19 mouse cellular contexts compared by ENCODE assay signal in genomic region chr3:110132289-110132688, GRCm38 (mm10). TPM values are rescaled to one million over a fixed set of nuclear protein-coding genes. Genes with fewer than 3 reads are reported as not detected.
DNase-seq lines count a peak whose midpoint lies in the region; ATAC-seq and TF ChIP-seq lines count a peak whose summit lies in the region.
"Had no signal": no experiment of that assay in that cellular context is flagged by ENCODE, and none has a peak within 500 bp of the region (broad histone marks: within the 10 kb centered on the region; RNA-seq: fewer than 3 reads in every experiment).

No protein-coding gene starts in this region.

- intact Hi-C loops in left cerebral cortex, postnatal 25 days (cut with DNase I) = no loop called here
- intact Hi-C loops in heart, adult 2 months (cut with DNase I) = no loop called here

- ATAC-seq in hindbrain, embryonic 11.5 days (ENCODE audit: low FRiP score) = peak; percentile 56
- peak; percentile 65 for ATAC-seq in hindbrain, embryonic 13.5 days (ENCODE audit: low FRiP score)
- ATAC-seq in midbrain, embryonic 14.5 days (ENCODE audit: low FRiP score, low TSS enrichment) = peak; percentile 68
- no peak for ATAC-seq in liver, postnatal 0 days

- H3K4me3 ChIP-seq in hindbrain, embryonic 11.5 days (ENCODE audit: low read depth, low read length) = no peak overlapping the region
- no peak overlapping the region for H3K4me3 ChIP-seq in hindbrain, embryonic 10.5 days
- no peak overlapping the region for H3K4me3 ChIP-seq in hindbrain, embryonic 13.5 days
- no peak overlapping the region for H3K4me3 ChIP-seq in midbrain, embryonic 14.5 days (replicated peaks; ENCODE audit: low read depth, low read length)
- H3K4me3 ChIP-seq in heart, adult 2 months = no peak overlapping the region
- no peak overlapping the region for H3K4me3 ChIP-seq in liver, postnatal 0 days (ENCODE audit: low read depth, low read length)
- H3K4me3 ChIP-seq: embryonic facial prominence, embryonic 12.5 days; erythroblast, embryonic 14.5 days had no signal

- H3K4me2 ChIP-seq in hindbrain, embryonic 11.5 days (replicated peaks; ENCODE audit: low read depth, low read length) = no peak overlapping the region
- peak overlapping the region; percentile 32 for H3K4me2 ChIP-seq in hindbrain, embryonic 13.5 days
- peak overlapping the region; percentile 38 for H3K4me2 ChIP-seq in midbrain, embryonic 14.5 days (ENCODE audit: low read length)
- no peak overlapping the region for H3K4me2 ChIP-seq in liver, postnatal 0 days (ENCODE audit: low read depth, low read length)
- H3K4me2 ChIP-seq: embryonic facial prominence, embryonic 12.5 days had no signal

- no peaks in the 10 kb centered on the region for H3K4me1 ChIP-seq in hindbrain, embryonic 11.5 days (replicated peaks; ENCODE audit: control insufficient read depth, insufficient read depth, low read length)
- peaks cover 5% of the 10 kb centered on the region; the same call in 1 of the 2 replicates for H3K4me1 ChIP-seq in hindbrain, embryonic 10.5 days (replicated peaks)
- peaks cover 26% of the 10 kb centered on the region for H3K4me1 ChIP-seq in hindbrain, embryonic 13.5 days (replicated peaks)
- H3K4me1 ChIP-seq in midbrain, embryonic 14.5 days (ENCODE audit: control insufficient read depth, insufficient read depth, low read length) = peaks cover 16% of the 10 kb centered on the region
- no peaks in the 10 kb centered on the region for H3K4me1 ChIP-seq in heart, adult 2 months (ENCODE audit: control insufficient read depth, insufficient read depth, low read length)
- H3K4me1 ChIP-seq in liver, postnatal 0 days (ENCODE audit: insufficient read depth) = no peaks in the 10 kb centered on the region
- H3K4me1 ChIP-seq: heart, embryonic 10.5 days had no signal

- TF ChIP-seq CTCF in heart, adult 2 months (IDR thresholded peaks at IDR 0.05) = no peak
- no peak for TF ChIP-seq CTCF in liver, postnatal 0 days (IDR thresholded peaks at IDR 0.05; ENCODE audit: low read depth)

- H3K27me3 ChIP-seq in hindbrain, embryonic 11.5 days (ENCODE audit: control insufficient read depth, insufficient read depth, low read length) = no peaks in the 10 kb centered on the region
- H3K27me3 ChIP-seq in hindbrain, embryonic 10.5 days (ENCODE audit: insufficient read depth, poor library complexity, severe bottlenecking) = no peaks in the 10 kb centered on the region
- H3K27me3 ChIP-seq in hindbrain, embryonic 13.5 days = no peaks in the 10 kb centered on the region
- H3K27me3 ChIP-seq in midbrain, embryonic 14.5 days (ENCODE audit: control insufficient read depth, insufficient read depth, low read length) = no peaks in the 10 kb centered on the region
- no peaks in the 10 kb centered on the region for H3K27me3 ChIP-seq in heart, adult 2 months (ENCODE audit: control insufficient read depth, insufficient read depth, low read length)
- H3K27me3 ChIP-seq in liver, postnatal 0 days (ENCODE audit: insufficient read depth, low read length) = no peaks in the 10 kb centered on the region
- H3K27me3 ChIP-seq: embryonic facial prominence, embryonic 12.5 days had no signal

- peak; percentile 14 for DNase-seq in hindbrain, embryonic 11.5 days (ENCODE audit: low spot score)
- no peak for DNase-seq in hindbrain, embryonic 10.5 days (ENCODE audit: low spot score)
- peak; percentile 58 for DNase-seq in midbrain, embryonic 14.5 days
- peak; percentile 16 for DNase-seq in retina, embryonic 14.5 days (ENCODE audit: low spot score)
- DNase-seq in left cerebral cortex, postnatal 25 days (ENCODE audit: low spot score in 2 of 2) = no peak
- no peak for DNase-seq in heart, adult 2 months
- no peak for DNase-seq in liver, postnatal 0 days
- DNase-seq: B cell, adult 2 months; cerebellum, adult 8-10 months; gastrocnemius, postnatal 14 days; kidney, adult 11 months; layer of hippocampus, postnatal 36 days; right cerebral cortex, postnatal 4 days had no signal

- H3K27ac ChIP-seq in hindbrain, embryonic 11.5 days (ENCODE audit: low read depth, low read length) = no peak overlapping the region
- no peak overlapping the region for H3K27ac ChIP-seq in hindbrain, embryonic 10.5 days
- H3K27ac ChIP-seq in hindbrain, embryonic 13.5 days = peak overlapping the region; percentile 67
- peak overlapping the region; percentile 33; the same call in 1 of the 2 replicates for H3K27ac ChIP-seq in midbrain, embryonic 14.5 days (replicated peaks; ENCODE audit: low read depth, low read length)
- H3K27ac ChIP-seq in heart, adult 2 months = no peak overlapping the region
- no peak overlapping the region for H3K27ac ChIP-seq in liver, postnatal 0 days (ENCODE audit: low read depth)
- H3K27ac ChIP-seq: embryonic facial prominence, embryonic 12.5 days; heart, embryonic 10.5 days; liver, embryonic 14.5 days; macrophage had no signal

- no peak overlapping the region for H3K9ac ChIP-seq in hindbrain, embryonic 11.5 days (ENCODE audit: low read depth, low read length)
- H3K9ac ChIP-seq in hindbrain, embryonic 13.5 days = no peak overlapping the region
- H3K9ac ChIP-seq in midbrain, embryonic 14.5 days (replicated peaks; ENCODE audit: low read length) = no peak overlapping the region
- H3K9ac ChIP-seq in heart, adult 2 months (ENCODE audit: low read depth, low read length) = no peak overlapping the region
- H3K9ac ChIP-seq in liver, postnatal 0 days (replicated peaks) = no peak overlapping the region
- H3K9ac ChIP-seq: embryonic facial prominence, embryonic 12.5 days; liver, embryonic 14.5 days had no signal

- WGBS in hindbrain, embryonic 11.5 days = 73% methylated on average over 8 of the region's 8 CpGs
- 80% methylated on average over 8 of the region's 8 CpGs for WGBS in hindbrain, embryonic 10.5 days
- WGBS in hindbrain, embryonic 13.5 days = 38% methylated on average over 8 of the region's 8 CpGs
- 29% methylated on average over 8 of the region's 8 CpGs for WGBS in midbrain, embryonic 14.5 days
- WGBS in heart, adult 2 months = 83% methylated on average over 8 of the region's 8 CpGs
- WGBS in liver, postnatal 0 days (ENCODE audit: insufficient replicate concordance) = 82% methylated on average over 8 of the region's 8 CpGs

- TF ChIP-seq EP300 in heart, adult 2 months (IDR thresholded peaks at IDR 0.05; ENCODE audit: insufficient read depth, low read depth, low read length) = no peak
- no peak for TF ChIP-seq EP300 in liver, postnatal 0 days (IDR thresholded peaks at IDR 0.05; ENCODE audit: low read depth)

- H3K79me2 ChIP-seq in heart, adult 2 months (replicated peaks; ENCODE audit: control insufficient read depth, insufficient read depth, low read length) = no peaks in the 10 kb centered on the region

- no peaks in the 10 kb centered on the region for H3K9me3 ChIP-seq in hindbrain, embryonic 11.5 days (ENCODE audit: control insufficient read depth, low read length)
- H3K9me3 ChIP-seq in hindbrain, embryonic 10.5 days = no peaks in the 10 kb centered on the region
- H3K9me3 ChIP-seq in hindbrain, embryonic 13.5 days = no peaks in the 10 kb centered on the region
- no peaks in the 10 kb centered on the region for H3K9me3 ChIP-seq in midbrain, embryonic 14.5 days (ENCODE audit: control insufficient read depth, low read length)
- H3K9me3 ChIP-seq in liver, postnatal 0 days (ENCODE audit: low read length) = no peaks in the 10 kb centered on the region
- H3K9me3 ChIP-seq: embryonic facial prominence, embryonic 12.5 days; heart, embryonic 10.5 days had no signal

- H3K36me3 ChIP-seq in hindbrain, embryonic 11.5 days (ENCODE audit: control insufficient read depth, insufficient read depth, low read length) = no peaks in the 10 kb centered on the region
- no peaks in the 10 kb centered on the region for H3K36me3 ChIP-seq in hindbrain, embryonic 10.5 days
- H3K36me3 ChIP-seq in hindbrain, embryonic 13.5 days = no peaks in the 10 kb centered on the region
- 0 out of 2 replicates have a peak, but pooled peaks cover 4% of the 10 kb centered on the region for H3K36me3 ChIP-seq in midbrain, embryonic 14.5 days (ENCODE audit: control insufficient read depth, insufficient read depth, low read length)
- no peaks in the 10 kb centered on the region for H3K36me3 ChIP-seq in heart, adult 2 months (ENCODE audit: control insufficient read depth, insufficient read depth, low read length)
- no peaks in the 10 kb centered on the region for H3K36me3 ChIP-seq in liver, postnatal 0 days (replicated peaks; ENCODE audit: insufficient read depth, low read length)
- H3K36me3 ChIP-seq: embryonic facial prominence, embryonic 12.5 days; heart, embryonic 10.5 days had no signal

- no peak for TF ChIP-seq POLR2A in heart, adult 2 months (IDR thresholded peaks at IDR 0.05; ENCODE audit: insufficient read depth, low read depth, low read length)

RNA-seq across cellular contexts. Expression of gene Ntng1, which starts 11.5 kb away (rescaled TPM):
- 3.8 and 7.1 TPM in 2 replicates for polyA plus RNA-seq in hindbrain, embryonic 11.5 days (2014; fragmentation: Nextera tagmentation; extraction: Ambion mirVana)
- 4.7 and 5.3 TPM in 2 replicates for polyA plus RNA-seq in hindbrain, embryonic 10.5 days (2016; fragmentation: Nextera tagmentation; extraction: Ambion mirVana)
- polyA plus RNA-seq in hindbrain, embryonic 13.5 days (2015; fragmentation: Nextera tagmentation; extraction: Ambion mirVana) = 19.7 and 25.5 TPM in 2 replicates
- 27.8 and 29.9 TPM in 2 replicates for polyA plus RNA-seq in midbrain, embryonic 14.5 days (2014; fragmentation: Nextera tagmentation; extraction: Ambion mirVana)
- 10 to 100 TPM; 30.1 to 35.6 TPM for total RNA-seq in left cerebral cortex, postnatal 25 days (2021)
- total RNA-seq in heart, adult 2 months (2021) = under 1 TPM in 1 of 2 experiments, not detected in 1; 0.07 TPM
- 0.06 and 0.12 TPM in 2 replicates for polyA plus RNA-seq in heart, adult 2 months (2012; rRNA removed)
- not detected in 2 replicates for polyA plus RNA-seq in liver, postnatal 0 days (2015; fragmentation: Nextera tagmentation; extraction: Ambion mirVana)
- polyA plus RNA-seq: erythroblast, embryonic 14.5 days; macrophage had no signal

Comparison
In these comparisons a context has a peak if more than half of its experiments do, and no peak if none do; other contexts are left out.
1. DNase-seq: peak in hindbrain, embryonic 11.5 days (single experiment), midbrain, embryonic 14.5 days (single experiment) and retina, embryonic 14.5 days (single experiment); none in hindbrain, embryonic 10.5 days (single experiment), left cerebral cortex, postnatal 25 days (0 of 2), heart, adult 2 months (0 of 2) and liver, postnatal 0 days (single experiment).
2. H3K27ac ChIP-seq: peak in hindbrain, embryonic 13.5 days (single experiment) and midbrain, embryonic 14.5 days (single experiment); none in hindbrain, embryonic 11.5 days (single experiment), hindbrain, embryonic 10.5 days (single experiment), heart, adult 2 months (single experiment) and liver, postnatal 0 days (single experiment).
3. H3K4me2 ChIP-seq: peak in hindbrain, embryonic 13.5 days (single experiment) and midbrain, embryonic 14.5 days (single experiment); none in hindbrain, embryonic 11.5 days (single experiment) and liver, postnatal 0 days (single experiment).